In genomic region chr11:121714745-121715485, GRCm38 (mm10) we compare ENCODE assay signal across 24 mouse cellular contexts. TPM values are rescaled to one million over a fixed set of nuclear protein-coding genes. Genes with fewer than 3 reads are reported as not detected.
DNase-seq lines count a peak whose midpoint lies in the region; ATAC-seq and TF ChIP-seq lines count a peak whose summit lies in the region.
"Had no signal": no experiment of that assay in that cellular context is flagged by ENCODE, and none has a peak within 500 bp of the region (broad histone marks: within the 10 kb centered on the region; RNA-seq: fewer than 3 reads in every experiment).

No protein-coding gene starts in this region.

- peaks cover 34% of the 10 kb centered on the region for H3K4me1 ChIP-seq in intestine, embryonic 16.5 days (ENCODE audit: control insufficient read depth, insufficient read depth, low read length)
- peaks cover 57% of the 10 kb centered on the region for H3K4me1 ChIP-seq in small intestine, adult 2 months (ENCODE audit: control insufficient read depth, insufficient read depth, insufficient read length, low read length)
- H3K4me1 ChIP-seq in midbrain, postnatal 0 days (ENCODE audit: insufficient read depth, low read length): no peaks in the 10 kb centered on the region
- H3K4me1 ChIP-seq: forebrain, embryonic 12.5 days; hindbrain, embryonic 10.5 days; hindbrain, embryonic 15.5 days; liver, embryonic 15.5 days; neural tube, embryonic 15.5 days had no signal

- H3K27ac ChIP-seq in intestine, embryonic 16.5 days (ENCODE audit: low read length): peak overlapping the region; percentile 82
- H3K27ac ChIP-seq in small intestine, adult 2 months (ENCODE audit: insufficient read depth, low read depth, low read length): peak overlapping the region; percentile 100; the same call in 1 of the 2 replicates
- no peak overlapping the region for H3K27ac ChIP-seq in midbrain, postnatal 0 days (ENCODE audit: low read depth, low read length)
- H3K27ac ChIP-seq: embryonic facial prominence, embryonic 10.5 days; embryonic facial prominence, embryonic 15.5 days; forebrain, embryonic 12.5 days; hindbrain, embryonic 10.5 days; hindbrain, embryonic 15.5 days; liver, embryonic 15.5 days; neural tube, embryonic 15.5 days had no signal

- no peak for ATAC-seq in intestine, embryonic 16.5 days
- no peak for ATAC-seq in midbrain, postnatal 0 days (ENCODE audit: low FRiP score)
- ATAC-seq: forebrain, postnatal 0 days had no signal

- H3K27me3 ChIP-seq in intestine, embryonic 16.5 days (replicated peaks; ENCODE audit: control insufficient read depth, insufficient read depth, low read length): no peaks in the 10 kb centered on the region
- no peaks in the 10 kb centered on the region for H3K27me3 ChIP-seq in small intestine, adult 2 months (ENCODE audit: control insufficient read depth, insufficient read depth, low read length)
- H3K27me3 ChIP-seq in midbrain, postnatal 0 days (ENCODE audit: insufficient read depth, low read length): no peaks in the 10 kb centered on the region
- H3K27me3 ChIP-seq: CH12.LX; embryonic facial prominence, embryonic 15.5 days; forebrain, embryonic 12.5 days; hindbrain, embryonic 15.5 days; liver, embryonic 15.5 days; neural tube, embryonic 15.5 days had no signal

- intact Hi-C loops in heart, postnatal 10 days (cut with DNase I): no loop called here

- peaks cover 4% of the 10 kb centered on the region; the same call in 1 of the 2 replicates for H3K36me3 ChIP-seq in intestine, embryonic 16.5 days (ENCODE audit: control insufficient read depth, insufficient read depth, low read length)
- H3K36me3 ChIP-seq in small intestine, adult 2 months (ENCODE audit: control insufficient read depth, insufficient read depth, low read length): peaks cover 48% of the 10 kb centered on the region
- peaks cover 9% of the 10 kb centered on the region; the same call in 1 of the 2 replicates for H3K36me3 ChIP-seq in midbrain, postnatal 0 days (ENCODE audit: insufficient read depth, low read length)
- H3K36me3 ChIP-seq: embryonic facial prominence, embryonic 10.5 days; forebrain, embryonic 12.5 days; hindbrain, embryonic 10.5 days; hindbrain, embryonic 15.5 days; liver, embryonic 15.5 days had no signal

- no peak overlapping the region; the same call in 1 of the 2 replicates for H3K9ac ChIP-seq in intestine, embryonic 16.5 days (ENCODE audit: low read depth, low read length)
- no peak overlapping the region for H3K9ac ChIP-seq in midbrain, postnatal 0 days (replicated peaks; ENCODE audit: low read length, poor library complexity, severe bottlenecking)
- H3K9ac ChIP-seq: embryonic facial prominence, embryonic 15.5 days; forebrain, embryonic 12.5 days; forebrain, postnatal 0 days; hindbrain, embryonic 15.5 days; liver, embryonic 15.5 days; neural tube, embryonic 15.5 days had no signal

- no peak overlapping the region for H3K4me2 ChIP-seq in intestine, embryonic 16.5 days (ENCODE audit: low read depth, low read length)
- H3K4me2 ChIP-seq in midbrain, postnatal 0 days (ENCODE audit: low read depth, low read length, poor library complexity, severe bottlenecking): no peak overlapping the region
- H3K4me2 ChIP-seq: embryonic facial prominence, embryonic 15.5 days; forebrain, embryonic 12.5 days; hindbrain, embryonic 15.5 days; liver, embryonic 15.5 days; neural tube, embryonic 15.5 days had no signal

- TF ChIP-seq CTCF in small intestine, adult 2 months (IDR thresholded peaks at IDR 0.05; ENCODE audit: extremely low read depth, insufficient read length, insufficient replicate concordance, low read depth, low read length): no peak
- no peak for TF ChIP-seq CTCF in midbrain, postnatal 0 days (IDR thresholded peaks at IDR 0.05)

- no peak overlapping the region for H3K4me3 ChIP-seq in intestine, embryonic 16.5 days (ENCODE audit: low read length)
- no peak overlapping the region for H3K4me3 ChIP-seq in small intestine, adult 2 months (ENCODE audit: low read depth, low read length)
- no peak overlapping the region for H3K4me3 ChIP-seq in midbrain, postnatal 0 days (ENCODE audit: low read depth, low read length)
- H3K4me3 ChIP-seq: embryonic facial prominence, embryonic 10.5 days; embryonic facial prominence, embryonic 15.5 days; forebrain, embryonic 12.5 days; hindbrain, embryonic 10.5 days; hindbrain, embryonic 15.5 days; liver, embryonic 15.5 days; neural tube, embryonic 15.5 days had no signal

- TF ChIP-seq POLR2A in small intestine, adult 2 months (IDR thresholded peaks at IDR 0.05; ENCODE audit: low read depth, low read length): no peak

- WGBS in intestine, embryonic 16.5 days: 73% methylated on average over 2 of the region's 2 CpGs
- 82% methylated on average over 2 of the region's 2 CpGs for WGBS in small intestine, adult 2 months
- WGBS in midbrain, postnatal 0 days: 90% methylated on average over 2 of the region's 2 CpGs

- no peaks in the 10 kb centered on the region for H3K9me3 ChIP-seq in intestine, embryonic 16.5 days (ENCODE audit: control insufficient read depth, low read length)
- no peaks in the 10 kb centered on the region for H3K9me3 ChIP-seq in midbrain, postnatal 0 days (ENCODE audit: low read length)
- H3K9me3 ChIP-seq: embryonic facial prominence, embryonic 10.5 days; embryonic facial prominence, embryonic 15.5 days; forebrain, embryonic 12.5 days; hindbrain, embryonic 10.5 days; hindbrain, embryonic 15.5 days; liver, embryonic 15.5 days; neural tube, embryonic 15.5 days had no signal

- peak; percentile 36 to 38 for DNase-seq in heart, postnatal 10 days
- DNase-seq in heart, adult 18-20 months: no peak
- peak; percentile 29 for DNase-seq in kidney, postnatal 14 days
- DNase-seq in kidney, adult 9 months: no peak
- DNase-seq in embryo, embryonic 9.5 days (ENCODE audit: extremely low spot score): no peak
- no peak for DNase-seq in midbrain, postnatal 0 days (ENCODE audit: low spot score)
- DNase-seq: adrenal gland, adult 8-10 months; cerebellum, adult 2 months; cerebellum, postnatal 14 days; forebrain, postnatal 0 days; layer of hippocampus, adult 9-11 months; liver; midbrain, embryonic 14.5 days; thymus, postnatal 14 days had no signal

RNA-seq across cellular contexts. Expression of gene Metrnl, which starts 13.6 kb away (rescaled TPM):
- 10 to 100 TPM; 21.9 to 26.4 TPM for total RNA-seq in heart, postnatal 10 days (2021)
- total RNA-seq in heart, adult 18-20 months (2021): 10 to 100 TPM; 14.9 to 19.8 TPM
- 40.3 and 44.9 TPM in 2 replicates for polyA plus RNA-seq in intestine, embryonic 16.5 days (2015; fragmentation: Nextera tagmentation; extraction: Ambion mirVana)
- polyA plus RNA-seq in small intestine, adult 2 months (2012; rRNA removed): 150 and 219 TPM in 2 replicates
- total RNA-seq in midbrain, postnatal 0 days (2014; rRNA removed): 10.2 and 15.8 TPM in 2 replicates
- polyA plus RNA-seq in midbrain, postnatal 0 days (2015; fragmentation: Nextera tagmentation; extraction: Ambion mirVana): 12.5 and 15.4 TPM in 2 replicates

RNA-seq across cellular contexts. Expression of gene B3gntl1, which starts 42.0 kb away (rescaled TPM):
- 1 to 10 TPM; 3.5 to 5.5 TPM for total RNA-seq in heart, postnatal 10 days (2021)
- 1 to 10 TPM; 3.9 to 4.5 TPM for total RNA-seq in heart, adult 18-20 months (2021)
- 6.8 and 7.2 TPM in 2 replicates for polyA plus RNA-seq in intestine, embryonic 16.5 days (2015; fragmentation: Nextera tagmentation; extraction: Ambion mirVana)
- 2.1 and 4.4 TPM in 2 replicates for polyA plus RNA-seq in small intestine, adult 2 months (2012; rRNA removed)
- total RNA-seq in midbrain, postnatal 0 days (2014; rRNA removed): 10.1 and 10.5 TPM in 2 replicates
- 5.8 and 6.6 TPM in 2 replicates for polyA plus RNA-seq in midbrain, postnatal 0 days (2015; fragmentation: Nextera tagmentation; extraction: Ambion mirVana)

Comparison
In these comparisons a context has a peak if more than half of its experiments do, and no peak if none do; other contexts are left out.
1. DNase-seq: peak in heart, postnatal 10 days (2 of 2) and kidney, postnatal 14 days (single experiment); none in heart, adult 18-20 months (0 of 2), kidney, adult 9 months (single experiment), embryo, embryonic 9.5 days (single experiment) and midbrain, postnatal 0 days (single experiment).